Mouse (Mus musculus) liver, adult 2 months (tissue): ENCODE results near the gene Tmem98.

Experiments
- CTCF ChIP-seq: fragments of 200-500 bp; IDR thresholded peaks from 2 replicates; pipeline ENCODE4 v1.5.1; 2011; ENCODE audit warnings: low read depth, low read length, control low read depth
- POLR2A ChIP-seq: fragments of 200-500 bp; IDR thresholded peaks from 2 replicates; pipeline ENCODE4 v1.6.1; 2011; ENCODE audit warnings: low read length, control low read depth; ENCODE audit not compliant: insufficient read depth; ENCODE audit errors: extremely low read depth

GRCm38 (mm10) chr11:80848131-80848530, 38.2 kb downstream of the Tmem98 start:
- TF ChIP-seq CTCF, result no peak
- no peak for TF ChIP-seq POLR2A
